Mouse (Mus musculus): Measurements from ENCODE around the gene C330007P06Rik. TPM values are rescaled to one million over a fixed set of nuclear protein-coding genes. Genes with fewer than 3 reads are reported as not detected.

The C330007P06Rik gene
- total RNA-seq, 1 experiment from 2014 or later: 72.4 TPM

- ATAC-seq (replicated peaks in 1 of 2; ENCODE audit: insufficient read depth in 1 of 2, low FRiP score in 2 of 2, low TSS enrichment in 1 of 2, low read depth in 1 of 2, poor library complexity in 2 of 2, severe bottlenecking in 2 of 2): peak; percentile 46 to 60; a peak in 2 of 4 replicates
Observed at GRCm38 (mm10) chrX:36843346-36843990, 30.4 kb downstream of the C330007P06Rik start.

- peak in 1 of 2 experiments; percentile 25; a peak in 1 of 4 replicates for ATAC-seq (replicated peaks in 1 of 2; ENCODE audit: insufficient read depth in 1 of 2, low FRiP score in 2 of 2, low TSS enrichment in 1 of 2, low read depth in 1 of 2, poor library complexity in 2 of 2, severe bottlenecking in 2 of 2)
Observed at GRCm38 (mm10) chrX:36841698-36842097, 32.2 kb downstream of the C330007P06Rik start.

GRCm38 (mm10) chrX:36839391-36839790 is 34.5 kb downstream of the C330007P06Rik start:
- ATAC-seq (replicated peaks in 1 of 2; ENCODE audit: insufficient read depth in 1 of 2, low FRiP score in 2 of 2, low TSS enrichment in 1 of 2, low read depth in 1 of 2, poor library complexity in 2 of 2, severe bottlenecking in 2 of 2): 0 out of 4 replicates have a peak, but pooled peaks of 1 of the 2 experiments have one; percentile 32

- ATAC-seq (replicated peaks in 1 of 2; ENCODE audit: insufficient read depth in 1 of 2, low FRiP score in 2 of 2, low TSS enrichment in 1 of 2, low read depth in 1 of 2, poor library complexity in 2 of 2, severe bottlenecking in 2 of 2): no peak
Observed at GRCm38 (mm10) chrX:36837069-36837676, 36.7 kb downstream of the C330007P06Rik start.

- ATAC-seq (replicated peaks in 1 of 2; ENCODE audit: insufficient read depth in 1 of 2, low FRiP score in 2 of 2, low TSS enrichment in 1 of 2, low read depth in 1 of 2, poor library complexity in 2 of 2, severe bottlenecking in 2 of 2): peak in 1 of 2 experiments; percentile 42; a peak in 1 of 4 replicates
Observed at GRCm38 (mm10) chrX:36833397-36834084, 40.4 kb downstream of the C330007P06Rik start.

- no peak for ATAC-seq (replicated peaks in 1 of 2; ENCODE audit: insufficient read depth in 1 of 2, low FRiP score in 2 of 2, low TSS enrichment in 1 of 2, low read depth in 1 of 2, poor library complexity in 2 of 2, severe bottlenecking in 2 of 2)
Observed at GRCm38 (mm10) chrX:36831632-36832031, 42.3 kb downstream of the C330007P06Rik start.

- ATAC-seq (replicated peaks in 1 of 2; ENCODE audit: insufficient read depth in 1 of 2, low FRiP score in 2 of 2, low TSS enrichment in 1 of 2, low read depth in 1 of 2, poor library complexity in 2 of 2, severe bottlenecking in 2 of 2): no peak
Observed at GRCm38 (mm10) chrX:36830271-36830670, 43.6 kb downstream of the C330007P06Rik start.

- ATAC-seq (replicated peaks in 1 of 2; ENCODE audit: insufficient read depth in 1 of 2, low FRiP score in 2 of 2, low TSS enrichment in 1 of 2, low read depth in 1 of 2, poor library complexity in 2 of 2, severe bottlenecking in 2 of 2): no peak
Observed at GRCm38 (mm10) chrX:36826873-36827272, 47.0 kb downstream of the C330007P06Rik start.

- ATAC-seq (replicated peaks in 1 of 2; ENCODE audit: insufficient read depth in 1 of 2, low FRiP score in 2 of 2, low TSS enrichment in 1 of 2, low read depth in 1 of 2, poor library complexity in 2 of 2, severe bottlenecking in 2 of 2): no peak
Observed at GRCm38 (mm10) chrX:36825032-36825431, 48.9 kb downstream of the C330007P06Rik start.

- ATAC-seq (replicated peaks in 1 of 2; ENCODE audit: insufficient read depth in 1 of 2, low FRiP score in 2 of 2, low TSS enrichment in 1 of 2, low read depth in 1 of 2, poor library complexity in 2 of 2, severe bottlenecking in 2 of 2): no peak
Observed at GRCm38 (mm10) chrX:36823932-36824711, 49.8 kb downstream of the C330007P06Rik start.

- peak; percentile 53 to 65; a peak in 2 of 4 replicates for ATAC-seq (replicated peaks in 1 of 2; ENCODE audit: insufficient read depth in 1 of 2, low FRiP score in 2 of 2, low TSS enrichment in 1 of 2, low read depth in 1 of 2, poor library complexity in 2 of 2, severe bottlenecking in 2 of 2)
Observed at GRCm38 (mm10) chrX:36820201-36820600, 53.7 kb downstream of the C330007P06Rik start.

GRCm38 (mm10) chrX:36819575-36819974 is 54.3 kb downstream of the C330007P06Rik start:
- no peak for ATAC-seq (replicated peaks in 1 of 2; ENCODE audit: insufficient read depth in 1 of 2, low FRiP score in 2 of 2, low TSS enrichment in 1 of 2, low read depth in 1 of 2, poor library complexity in 2 of 2, severe bottlenecking in 2 of 2)

- no peak for ATAC-seq (replicated peaks in 1 of 2; ENCODE audit: insufficient read depth in 1 of 2, low FRiP score in 2 of 2, low TSS enrichment in 1 of 2, low read depth in 1 of 2, poor library complexity in 2 of 2, severe bottlenecking in 2 of 2)
Observed at GRCm38 (mm10) chrX:36816953-36817441, 56.9 kb downstream of the C330007P06Rik start.

GRCm38 (mm10) chrX:36816368-36816899 is 57.5 kb downstream of the C330007P06Rik start:
- ATAC-seq (replicated peaks in 1 of 2; ENCODE audit: insufficient read depth in 1 of 2, low FRiP score in 2 of 2, low TSS enrichment in 1 of 2, low read depth in 1 of 2, poor library complexity in 2 of 2, severe bottlenecking in 2 of 2): no peak

GRCm38 (mm10) chrX:36815439-36815838 is 58.5 kb downstream of the C330007P06Rik start:
- ATAC-seq (replicated peaks in 1 of 2; ENCODE audit: insufficient read depth in 1 of 2, low FRiP score in 2 of 2, low TSS enrichment in 1 of 2, low read depth in 1 of 2, poor library complexity in 2 of 2, severe bottlenecking in 2 of 2): no peak

GRCm38 (mm10) chrX:36815022-36815421 is 58.9 kb downstream of the C330007P06Rik start:
- ATAC-seq (replicated peaks in 1 of 2; ENCODE audit: insufficient read depth in 1 of 2, low FRiP score in 2 of 2, low TSS enrichment in 1 of 2, low read depth in 1 of 2, poor library complexity in 2 of 2, severe bottlenecking in 2 of 2): no peak

GRCm38 (mm10) chrX:36814161-36814836 is 59.6 kb downstream of the C330007P06Rik start:
- no peak for ATAC-seq (replicated peaks in 1 of 2; ENCODE audit: insufficient read depth in 1 of 2, low FRiP score in 2 of 2, low TSS enrichment in 1 of 2, low read depth in 1 of 2, poor library complexity in 2 of 2, severe bottlenecking in 2 of 2)
